9 mouse cellular contexts compared by ENCODE assay signal in genomic region chr13:21782361-21783254, GRCm38 (mm10). TPM values are rescaled to one million over a fixed set of nuclear protein-coding genes. Genes with fewer than 3 reads are reported as not detected.
DNase-seq lines count a peak whose midpoint lies in the region; ATAC-seq and TF ChIP-seq lines count a peak whose summit lies in the region.
"Not testable (repeated sequence)": the region's sequence is repeated elsewhere in the genome, so short reads cannot be mapped to it uniquely, and the experiment has no call there.
"Had no signal": no experiment of that assay in that cellular context is flagged by ENCODE, and none has a peak within 500 bp of the region (broad histone marks: within the 10 kb centered on the region; RNA-seq: fewer than 3 reads in every experiment).

No protein-coding gene starts in this region.

- H3K4me2 ChIP-seq in forebrain, embryonic 12.5 days, result peak overlapping the region; percentile 65
- H3K4me2 ChIP-seq in hindbrain, embryonic 13.5 days, result peak overlapping the region; percentile 75

- H3K27me3 ChIP-seq in forebrain, embryonic 12.5 days; hindbrain, embryonic 13.5 days: not testable (repeated sequence)

- intact Hi-C loops in left cerebral cortex, adult 2 months (cut with DNase I), result loop anchor here (10.0 kb wide), 3 partner anchors 1802 to 1912 kb away; partner anchors contain the start of genes Hist1h1e, Hist1h1t, Hist1h2be and Hist1h4c

- WGBS in forebrain, embryonic 12.5 days, result under 1% methylated on average over 17 of the region's 35 CpGs
- WGBS in hindbrain, embryonic 13.5 days, result under 1% methylated on average over 20 of the region's 35 CpGs
- 4% methylated on average over 10 of the region's 35 CpGs for WGBS in macrophage (ENCODE audit: missing documents)

- peak overlapping the region; percentile 72 for H3K9ac ChIP-seq in forebrain, embryonic 12.5 days
- H3K9ac ChIP-seq in hindbrain, embryonic 13.5 days, result peak overlapping the region; percentile 75

- H3K4me1 ChIP-seq in forebrain, embryonic 12.5 days, result peaks cover 45% of the 10 kb centered on the region
- H3K4me1 ChIP-seq in hindbrain, embryonic 13.5 days (replicated peaks), result peaks cover 35% of the 10 kb centered on the region

- not testable (repeated sequence) for TF ChIP-seq CTCF in left cerebral cortex, adult 2 months (IDR thresholded peaks at IDR 0.05)

- peak; percentile 81 for DNase-seq in MEL-GATA-1-ER (ENCODE audit: extremely low read depth, low read depth)
- peak; percentile 57 for DNase-seq in cerebellum, adult 9-11 months
- peak; percentile 14 to 21 for DNase-seq in left cerebral cortex, adult 2 months (ENCODE audit: extremely low spot score in 1 of 2, low spot score in 2 of 2)
- peak; percentile 15 for DNase-seq in ovary, postnatal 36 days (ENCODE audit: low spot score)
- DNase-seq in thymus, postnatal 0 days (ENCODE audit: low spot score), result peak; percentile 66

- H3K27ac ChIP-seq in forebrain, embryonic 12.5 days, result peak overlapping the region; percentile 93
- peak overlapping the region; percentile 86 for H3K27ac ChIP-seq in hindbrain, embryonic 13.5 days
- peak overlapping the region; percentile 82 for H3K27ac ChIP-seq in left cerebral cortex, adult 2 months
- H3K27ac ChIP-seq in macrophage, result peak overlapping the region; percentile 86

- ATAC-seq in forebrain, embryonic 12.5 days (ENCODE audit: low FRiP score), result not testable (repeated sequence)
- ATAC-seq in hindbrain, embryonic 13.5 days (ENCODE audit: low FRiP score), result peak; percentile 2; the same call in 1 of the 2 replicates

- peak overlapping the region; percentile 45 for H3K4me3 ChIP-seq in forebrain, embryonic 12.5 days (replicated peaks)
- H3K4me3 ChIP-seq in hindbrain, embryonic 13.5 days, result peak overlapping the region; percentile 42
- H3K4me3 ChIP-seq in left cerebral cortex, adult 2 months, result peak overlapping the region; percentile 48
- H3K4me3 ChIP-seq in macrophage (ENCODE audit: inconsistent target), result peak overlapping the region; percentile 23; the same call in 1 of the 2 replicates

- H3K9me3 ChIP-seq in forebrain, embryonic 12.5 days; hindbrain, embryonic 13.5 days: not testable (repeated sequence)

- not testable (repeated sequence) for H3K79me2 ChIP-seq in macrophage (ENCODE audit: inconsistent target)

- H3K36me3 ChIP-seq in forebrain, embryonic 12.5 days (replicated peaks); hindbrain, embryonic 13.5 days; macrophage (ENCODE audit: inconsistent target): not testable (repeated sequence)

RNA-seq across cellular contexts. Expression of gene Hist1h3i, which starts 0.6 kb away (rescaled TPM):
- polyA plus RNA-seq in forebrain, embryonic 12.5 days (2016; fragmentation: Nextera tagmentation; extraction: Ambion mirVana), result 166 and 188 TPM in 2 replicates
- 44.3 and 48.5 TPM in 2 replicates for polyA plus RNA-seq in hindbrain, embryonic 13.5 days (2015; fragmentation: Nextera tagmentation; extraction: Ambion mirVana)
- 10 to 100 TPM; 49.9 to 62.3 TPM for total RNA-seq in left cerebral cortex, adult 2 months (2021)
- total RNA-seq in macrophage (2018; cell fraction: chromatin; rRNA removed), result 10 to 100 TPM in 7 of 26 experiments, 1 to 10 TPM in 7, not detected in 12; 4.1 to 59.8 (median 9.4) TPM
- 10 to 100 TPM in 21 of 26 experiments, 1 to 10 TPM in 5; 4.4 to 63.6 (median 19.3) TPM for total RNA-seq in macrophage (2018; cell fraction: cytosol; rRNA removed)
- total RNA-seq in macrophage (2018; cell fraction: nucleus; rRNA removed), result 10 to 100 TPM in 5 of 26 experiments, 1 to 10 TPM in 16, not detected in 5; 3.4 to 43.7 (median 6.8) TPM
- not detected in 3 replicates for polyA plus RNA-seq in macrophage (2018)
- polyA plus RNA-seq in thymus, postnatal 0 days (2015; fragmentation: Nextera tagmentation; extraction: Ambion mirVana), result 392 and 414 TPM in 2 replicates

RNA-seq across cellular contexts. Expression of gene Hist1h1b, which starts 2.2 kb away (rescaled TPM):
- polyA plus RNA-seq in forebrain, embryonic 12.5 days (2016; fragmentation: Nextera tagmentation; extraction: Ambion mirVana), result 44.0 and 46.6 TPM in 2 replicates
- polyA plus RNA-seq in hindbrain, embryonic 13.5 days (2015; fragmentation: Nextera tagmentation; extraction: Ambion mirVana), result 5.5 and 7.8 TPM in 2 replicates
- 1 to 10 TPM; 6.7 to 8.3 TPM for total RNA-seq in left cerebral cortex, adult 2 months (2021)
- total RNA-seq in macrophage (2018; cell fraction: chromatin; rRNA removed), result 10 to 100 TPM in 1 of 26 experiments, 1 to 10 TPM in 21, not detected in 4; 1.3 to 25.1 (median 5.2) TPM
- 10 to 100 TPM in 11 of 26 experiments, 1 to 10 TPM in 15; 1.9 to 34.6 (median 8.0) TPM for total RNA-seq in macrophage (2018; cell fraction: cytosol; rRNA removed)
- total RNA-seq in macrophage (2018; cell fraction: nucleus; rRNA removed), result 10 to 100 TPM in 5 of 26 experiments, 1 to 10 TPM in 19, not detected in 2; 1.0 to 47.6 (median 5.9) TPM
- polyA plus RNA-seq in macrophage (2018), result not detected in 3 replicates
- polyA plus RNA-seq in thymus, postnatal 0 days (2015; fragmentation: Nextera tagmentation; extraction: Ambion mirVana), result 71.7 and 80.7 TPM in 2 replicates

RNA-seq across cellular contexts. Expression of gene Hist1h2an, which starts 4.4 kb away (rescaled TPM):
- polyA plus RNA-seq in forebrain, embryonic 12.5 days (2016; fragmentation: Nextera tagmentation; extraction: Ambion mirVana), result 13.9 and 15.0 TPM in 2 replicates
- polyA plus RNA-seq in hindbrain, embryonic 13.5 days (2015; fragmentation: Nextera tagmentation; extraction: Ambion mirVana), result 1.8 and 2.8 TPM in 2 replicates
- total RNA-seq in left cerebral cortex, adult 2 months (2021), result 1 to 10 TPM in 1 of 2 experiments, not detected in 1; 2.7 TPM
- 10 to 100 TPM in 1 of 26 experiments, 1 to 10 TPM in 6, not detected in 19; 4.5 to 13.8 (median 6.9) TPM for total RNA-seq in macrophage (2018; cell fraction: chromatin; rRNA removed)
- 10 to 100 TPM in 4 of 26 experiments, 1 to 10 TPM in 17, under 1 TPM in 2, not detected in 3; 0.92 to 20.1 (median 3.8) TPM for total RNA-seq in macrophage (2018; cell fraction: cytosol; rRNA removed)
- total RNA-seq in macrophage (2018; cell fraction: nucleus; rRNA removed), result 10 to 100 TPM in 2 of 26 experiments, 1 to 10 TPM in 8, not detected in 16; 3.7 to 16.7 (median 6.7) TPM
- polyA plus RNA-seq in macrophage (2018), result not detected in 3 replicates
- 32.4 and 51.2 TPM in 2 replicates for polyA plus RNA-seq in thymus, postnatal 0 days (2015; fragmentation: Nextera tagmentation; extraction: Ambion mirVana)
- total RNA-seq: layer of hippocampus, adult 18-20 months had no signal

RNA-seq across cellular contexts. Expression of gene Hist1h2bp, which starts 4.7 kb away (rescaled TPM):
- 3.0 and 5.2 TPM in 2 replicates for polyA plus RNA-seq in forebrain, embryonic 12.5 days (2016; fragmentation: Nextera tagmentation; extraction: Ambion mirVana)
- polyA plus RNA-seq in hindbrain, embryonic 13.5 days (2015; fragmentation: Nextera tagmentation; extraction: Ambion mirVana), result 0.68 and 0.97 TPM in 2 replicates
- 1 to 10 TPM; 1.3 to 5.5 TPM for total RNA-seq in left cerebral cortex, adult 2 months (2021)
- 1 to 10 TPM in 2 of 26 experiments, not detected in 24; 2.6 to 3.0 TPM for total RNA-seq in macrophage (2018; cell fraction: chromatin; rRNA removed)
- total RNA-seq in macrophage (2018; cell fraction: cytosol; rRNA removed), result 1 to 10 TPM in 11 of 26 experiments, under 1 TPM in 11, not detected in 4; 0.44 to 2.8 (median 0.95) TPM
- total RNA-seq in macrophage (2018; cell fraction: nucleus; rRNA removed), result 1 to 10 TPM in 2 of 26 experiments, not detected in 24; 2.2 to 2.9 TPM
- not detected in 3 replicates for polyA plus RNA-seq in macrophage (2018)
- 3.4 and 3.5 TPM in 2 replicates for polyA plus RNA-seq in thymus, postnatal 0 days (2015; fragmentation: Nextera tagmentation; extraction: Ambion mirVana)

RNA-seq across cellular contexts. Expression of gene Hist1h2bq, which starts 27.4 kb away (rescaled TPM):
- 23.9 and 32.5 TPM in 2 replicates for polyA plus RNA-seq in forebrain, embryonic 12.5 days (2016; fragmentation: Nextera tagmentation; extraction: Ambion mirVana)
- polyA plus RNA-seq in hindbrain, embryonic 13.5 days (2015; fragmentation: Nextera tagmentation; extraction: Ambion mirVana), result 7.3 and 7.8 TPM in 2 replicates
- 10 to 100 TPM; 27.3 to 38.5 TPM for total RNA-seq in left cerebral cortex, adult 2 months (2021)
- total RNA-seq in macrophage (2018; cell fraction: chromatin; rRNA removed), result 10 to 100 TPM in 1 of 26 experiments, 1 to 10 TPM in 19, under 1 TPM in 1, not detected in 5; 1.00 to 11.4 (median 2.7) TPM
- total RNA-seq in macrophage (2018; cell fraction: cytosol; rRNA removed), result 10 to 100 TPM in 18 of 26 experiments, 1 to 10 TPM in 8; 3.9 to 39.1 (median 12.0) TPM
- total RNA-seq in macrophage (2018; cell fraction: nucleus; rRNA removed), result 10 to 100 TPM in 5 of 26 experiments, 1 to 10 TPM in 18, not detected in 3; 1.3 to 20.7 (median 3.3) TPM
- polyA plus RNA-seq in macrophage (2018), result 0.17 to 0.62 TPM in 2 of 3 replicates, not detected in the other
- 63.1 and 89.0 TPM in 2 replicates for polyA plus RNA-seq in thymus, postnatal 0 days (2015; fragmentation: Nextera tagmentation; extraction: Ambion mirVana)

Comparison
In these comparisons a context has a peak if more than half of its experiments do, and no peak if none do; other contexts are left out.
1. DNase-seq: peak in every context shown above with its lines; median percentile 81 in MEL-GATA-1-ER; 66 in thymus, postnatal 0 days; 57 in cerebellum, adult 9-11 months; 18 in left cerebral cortex, adult 2 months; 15 in ovary, postnatal 36 days.
2. RNA of gene Hist1h3i, which starts 0.6 kb away (polyA plus RNA-seq): 392 to 414 TPM in thymus, postnatal 0 days, 166 to 188 TPM in forebrain, embryonic 12.5 days and 44.3 to 48.5 TPM in hindbrain, embryonic 13.5 days; not detected in macrophage; every median in the first group is over 10 times any median in the second.
3. Peak in every context shown above with its lines, with median percentiles within 50 percentile points of each other: H3K27ac ChIP-seq and H3K4me3 ChIP-seq.